Mouse (Mus musculus): ENCODE data around the gene Phf23.
"Not testable (repeated sequence)": the region's sequence is repeated elsewhere in the genome, so short reads cannot be mapped to it uniquely, and the experiment has no call there.

Phf23 gene

DNA sequence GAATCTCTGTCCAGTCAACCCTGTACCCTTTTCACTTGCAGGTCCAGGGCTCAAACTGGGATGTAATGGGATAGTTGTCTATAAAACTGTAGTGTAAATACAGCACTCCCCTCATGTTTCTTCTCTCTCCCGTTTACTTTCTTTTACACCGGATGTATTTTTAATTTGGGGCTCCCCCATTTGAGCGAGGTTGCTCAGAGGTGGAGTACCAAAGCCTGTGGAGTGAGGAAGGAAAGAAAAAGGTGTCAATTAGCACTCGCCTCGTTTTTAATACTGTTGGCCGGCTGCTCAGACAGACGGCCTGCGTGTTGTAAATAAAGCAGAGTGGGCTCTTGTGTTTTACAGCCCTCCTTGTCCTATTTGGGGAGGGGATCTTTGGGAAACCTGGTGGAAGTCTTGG lies 4.1 kb downstream of the Phf23 start:
- no peak for DNase-seq (ENCODE audit: extremely low read depth, low read depth)

- peak; percentile 96 for DNase-seq (ENCODE audit: extremely low read depth, low read depth)
Observed at GRCm38 (mm10) chr11:70000396-70000898, 4.9 kb downstream of the Phf23 start, which contains the start of gene Dvl2. Gene Dvl2, plus strand, starts transcription at chr11:70000595.

- DNase-seq (ENCODE audit: extremely low read depth, low read depth): no peak
Observed at GRCm38 (mm10) chr11:70001159-70001558, 5.6 kb downstream of the Phf23 start.

DNA sequence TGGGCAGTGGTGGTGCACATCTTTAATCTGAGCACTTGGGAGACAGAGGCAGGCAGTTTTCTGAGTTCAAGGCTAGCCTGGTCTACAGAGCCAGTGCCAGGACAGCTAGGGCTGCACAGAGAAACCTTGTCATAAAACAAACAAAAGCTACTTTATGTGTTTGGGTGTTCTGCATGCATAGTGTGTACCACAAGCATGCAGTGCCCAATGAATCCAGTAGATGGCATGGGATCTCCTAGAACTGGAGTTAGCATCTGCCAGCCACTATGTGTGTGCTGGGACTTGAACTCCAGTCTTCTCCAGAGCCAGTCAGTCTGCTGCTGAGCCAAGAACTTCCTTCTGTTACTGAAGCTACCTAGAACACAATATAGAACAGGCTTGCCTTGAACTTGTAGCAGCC lies 6.3 kb downstream of the Phf23 start:
- DNase-seq (ENCODE audit: extremely low read depth, low read depth): no peak

GRCm38 (mm10) chr11:70002471-70002870 lies 6.9 kb downstream of the Phf23 start:
- no peak for DNase-seq (ENCODE audit: extremely low read depth, low read depth)

GRCm38 (mm10) chr11:70005521-70005920 lies 9.9 kb downstream of the Phf23 start:
- no peak for DNase-seq (ENCODE audit: extremely low read depth, low read depth)

GRCm38 (mm10) chr11:70010033-70010432 lies 14.5 kb downstream of the Phf23 start:
- no peak for DNase-seq (ENCODE audit: extremely low read depth, low read depth)

GRCm38 (mm10) chr11:70010548-70010947 lies 15.0 kb downstream of the Phf23 start:
- DNase-seq (ENCODE audit: extremely low read depth, low read depth): no peak

- no peak for DNase-seq (ENCODE audit: extremely low read depth, low read depth)
Observed at GRCm38 (mm10) chr11:70010961-70011360, 15.4 kb downstream of the Phf23 start.

- DNase-seq (ENCODE audit: extremely low read depth, low read depth): no peak
Observed at GRCm38 (mm10) chr11:70012931-70013330, 17.4 kb downstream of the Phf23 start.

GRCm38 (mm10) chr11:70013408-70013807 lies 17.8 kb downstream of the Phf23 start:
- DNase-seq (ENCODE audit: extremely low read depth, low read depth): no peak

- DNase-seq (ENCODE audit: extremely low read depth, low read depth): no peak
Observed at GRCm38 (mm10) chr11:70014051-70014450, 18.5 kb downstream of the Phf23 start.

- DNase-seq (ENCODE audit: extremely low read depth, low read depth): no peak
Observed at GRCm38 (mm10) chr11:70014880-70015558, 19.4 kb downstream of the Phf23 start, which contains the start of gene Acadvl. Gene Acadvl, minus strand, starts transcription at chr11:70015411.

DNA sequence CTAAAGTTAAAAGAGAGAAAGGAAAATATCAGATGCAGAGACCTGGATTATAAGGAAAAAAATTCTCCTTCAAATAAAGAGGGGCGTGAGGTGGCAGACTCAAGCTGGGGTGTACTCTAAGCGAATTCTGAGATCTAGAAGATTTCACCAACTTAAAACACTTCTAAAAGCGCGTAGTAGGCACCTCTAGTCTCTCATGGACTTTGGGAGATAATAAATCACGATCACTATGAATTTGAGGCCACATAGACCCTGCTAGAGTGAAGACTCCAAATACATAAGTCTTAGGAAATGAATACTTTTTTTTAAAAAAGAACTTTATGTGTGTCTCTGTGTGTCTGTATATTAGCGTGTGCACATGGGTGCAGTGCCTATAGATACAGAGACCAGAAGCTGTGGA lies 20.1 kb downstream of the Phf23 start:
- DNase-seq (ENCODE audit: extremely low read depth, low read depth): no peak

DNA sequence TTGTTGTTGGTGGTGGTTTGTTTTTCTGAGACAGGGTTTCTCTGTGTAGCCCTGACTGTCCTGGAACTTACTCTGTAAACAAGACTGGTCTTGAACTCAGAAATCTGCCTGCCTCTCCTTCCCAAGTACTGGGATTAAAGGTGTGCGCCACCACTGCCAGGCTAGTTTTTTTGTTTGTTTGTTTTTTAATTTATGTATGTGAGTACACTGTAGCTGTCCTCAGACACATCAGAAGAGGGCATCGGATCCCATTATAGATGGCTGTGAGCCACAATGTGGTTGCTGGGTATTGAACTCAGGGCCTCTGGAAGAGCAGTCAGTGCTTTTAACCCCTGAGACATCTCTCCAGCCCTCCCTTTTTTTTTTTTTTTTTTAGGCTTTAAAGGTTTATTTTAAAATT lies 20.6 kb downstream of the Phf23 start:
- not testable (repeated sequence) for DNase-seq (ENCODE audit: extremely low read depth, low read depth)

DNA sequence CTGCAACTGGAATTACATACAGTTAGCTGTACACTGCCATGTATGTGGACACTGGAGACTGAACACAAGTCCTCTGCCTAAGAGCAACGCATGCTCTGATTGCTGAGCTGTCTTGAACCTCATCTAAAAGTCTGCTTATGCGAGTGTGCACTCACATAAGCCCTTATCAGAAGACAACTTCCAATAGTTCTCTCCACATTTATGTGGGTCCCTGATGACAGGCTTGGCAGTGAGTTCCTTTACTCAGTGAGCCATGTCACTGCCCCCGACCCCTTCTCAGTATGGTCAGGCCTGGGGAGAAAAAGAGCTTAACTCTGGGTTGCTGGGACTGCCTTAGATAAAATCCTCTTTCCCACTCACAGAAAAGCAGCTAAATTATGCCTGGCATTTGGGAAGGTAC lies 21.1 kb downstream of the Phf23 start, which contains the start of gene Dlg4:
Gene Dlg4 (plus strand): TSS at position 274 of the 400 bp plus-strand sequence.
- no peak for DNase-seq (ENCODE audit: extremely low read depth, low read depth)

- no peak for DNase-seq (ENCODE audit: extremely low read depth, low read depth)
Observed at GRCm38 (mm10) chr11:70017199-70017767, 21.7 kb downstream of the Phf23 start.

- no peak for DNase-seq (ENCODE audit: extremely low read depth, low read depth)
Observed at GRCm38 (mm10) chr11:70018131-70018990, 22.8 kb downstream of the Phf23 start.

DNA sequence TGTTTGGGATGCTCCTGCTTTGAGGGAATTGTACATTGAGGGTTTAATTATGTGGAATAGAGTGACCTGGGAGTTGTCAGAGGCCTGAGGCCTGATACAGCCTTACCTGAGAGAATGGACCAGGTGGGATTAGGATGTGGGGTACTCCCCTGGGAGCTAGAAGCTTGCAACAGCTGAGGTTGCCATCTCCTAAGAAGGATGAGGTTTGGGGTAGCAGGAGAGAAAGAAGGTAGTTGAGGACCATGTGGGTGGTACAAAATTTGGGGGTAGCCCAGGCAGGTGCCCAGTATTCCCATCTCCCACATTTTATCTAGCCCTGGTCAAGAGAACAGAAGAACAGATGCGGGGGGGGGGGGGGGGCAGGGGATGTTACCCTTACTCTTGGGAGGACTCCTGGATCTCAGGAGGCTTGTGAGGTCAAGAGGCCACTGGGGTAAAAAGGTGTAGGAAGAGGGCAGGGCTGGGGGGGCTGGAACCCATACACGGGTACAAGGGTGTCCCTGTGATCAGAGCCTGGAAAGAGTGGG lies 24.0 kb downstream of the Phf23 start:
- no peak for DNase-seq (ENCODE audit: extremely low read depth, low read depth)

DNA sequence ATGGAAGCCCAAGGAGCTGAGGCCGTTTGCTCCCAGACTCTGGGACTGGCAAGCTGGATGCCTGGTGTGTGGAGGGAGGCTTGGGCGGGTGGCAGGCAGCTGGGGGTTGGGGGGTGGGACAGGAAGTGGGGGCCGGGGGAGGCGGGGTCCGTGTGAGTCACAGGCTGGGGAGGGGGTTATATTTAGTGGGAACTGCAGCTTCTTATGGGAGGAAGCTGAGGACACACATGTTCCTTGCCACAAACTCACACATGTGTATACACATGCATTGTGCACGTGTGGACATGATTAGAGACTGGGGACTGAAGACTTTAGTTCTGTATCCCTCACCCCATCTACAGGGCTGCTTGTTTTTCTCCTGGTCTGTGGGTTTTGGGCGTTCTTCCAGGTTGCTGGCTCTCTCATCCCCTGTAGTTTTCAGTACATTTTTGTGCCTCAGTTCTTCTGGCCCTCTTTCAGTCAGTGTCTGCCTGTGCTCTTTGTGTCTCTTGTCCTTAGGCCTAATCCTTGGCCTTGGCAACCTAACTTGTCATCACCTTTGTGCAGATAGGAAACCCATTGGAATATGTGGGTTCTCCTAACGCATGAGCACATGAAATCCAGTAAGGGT lies 24.6 kb downstream of the Phf23 start:
- no peak for DNase-seq (ENCODE audit: extremely low read depth, low read depth)

DNA sequence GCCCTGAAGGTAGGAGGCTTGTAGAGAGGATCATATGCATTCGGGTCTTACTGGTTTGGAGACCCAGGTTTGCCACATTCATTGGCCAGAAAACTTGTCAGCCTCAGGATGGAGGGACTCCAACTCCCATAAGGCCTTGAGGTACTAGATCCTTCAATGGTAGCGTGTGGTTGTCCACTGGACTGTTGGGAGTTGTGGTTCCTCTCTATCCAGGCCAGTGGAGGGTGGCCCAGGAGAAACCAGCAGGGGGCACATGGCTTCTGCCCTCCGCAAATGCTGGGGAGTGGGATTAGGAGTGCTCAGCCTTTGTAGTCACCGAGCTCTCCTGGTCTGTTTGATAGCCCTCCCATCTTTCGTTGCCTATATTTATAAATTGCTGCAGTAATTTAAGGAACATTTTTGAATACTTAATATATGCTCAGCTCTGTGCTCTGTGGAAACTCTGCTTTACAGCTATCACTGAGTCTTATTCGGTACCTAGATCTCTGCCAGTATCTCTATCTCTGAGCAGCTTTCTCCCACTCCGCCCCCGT lies 25.2 kb downstream of the Phf23 start:
- DNase-seq (ENCODE audit: extremely low read depth, low read depth): peak; percentile 85
